Mouse (Mus musculus) MEL (cell line): ENCODE measurements around the gene Pcsk1.

ENCODE experiments used
- CHD1 ChIP-seq: IDR thresholded peaks from 2 replicates; pipeline ENCODE4 v1.6.1; 2012; ENCODE audit warnings: low read depth, mild to moderate bottlenecking, inconsistent platforms, low read length, improper control_type of control experiment
- CTCF ChIP-seq, 3 experiments: IDR thresholded peaks in 2 of 3; conservative IDR thresholded peaks in 1 of 3; 2 replicates each; pipeline ENCODE4 v1.5.1; 2011 to 2012; ENCODE audit warnings: low read length in 3 of 3, low read depth in 2 of 3, mild to moderate bottlenecking in 2 of 3, improper control_type of control experiment in 1 of 3, inconsistent platforms in 1 of 3, mixed read lengths in 1 of 3, moderate library complexity in 1 of 3; ENCODE audit not compliant: control insufficient read depth in 1 of 3, insufficient read depth in 1 of 3, poor library complexity in 1 of 3, severe bottlenecking in 1 of 3
- EP300 ChIP-seq, 2 experiments: IDR thresholded peaks; 2 replicates each; pipeline ENCODE4 v1.6.1; 2011; ENCODE audit warnings: improper control_type of control experiment in 2 of 2, low read length in 2 of 2, low read depth in 1 of 2, mild to moderate bottlenecking in 1 of 2
- MYC ChIP-seq: IDR thresholded peaks from 2 replicates; pipeline ENCODE4 v1.6.1; 2011; ENCODE audit warnings: low read depth, mild to moderate bottlenecking, low read length, improper control_type of control experiment, moderate library complexity
- SMC3 ChIP-seq: IDR thresholded peaks from 2 replicates; pipeline ENCODE4 v1.6.1; 2011; ENCODE audit warnings: low read depth, low read length, improper control_type of control experiment
- TAL1 ChIP-seq: IDR thresholded peaks from 2 replicates; pipeline ENCODE4 v1.6.1; 2012; ENCODE audit warnings: mild to moderate bottlenecking, inconsistent platforms, low read length, moderate library complexity, mixed read lengths

DNA sequence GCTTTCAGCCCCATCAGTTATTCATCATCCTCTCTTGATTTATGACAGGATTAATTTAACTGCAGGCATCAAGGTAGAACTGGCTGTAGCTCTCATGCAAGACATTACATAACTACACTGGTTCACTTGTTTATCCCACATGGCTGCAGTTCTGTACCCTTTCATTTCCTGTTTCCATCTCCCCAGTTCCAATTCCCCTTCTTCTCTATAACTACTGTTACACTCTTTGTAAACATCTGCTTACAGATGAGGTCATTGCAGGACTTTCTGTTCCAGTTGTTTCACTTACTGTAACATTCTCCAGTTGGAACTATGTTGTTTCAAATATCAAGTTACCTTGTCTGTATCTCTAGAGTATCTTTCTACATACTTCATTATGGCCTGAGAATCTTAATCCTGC, 46.2 kb downstream of the Pcsk1 start:
- TF ChIP-seq EP300 (IDR thresholded peaks at IDR 0.05; ENCODE audit: low read depth in 1 of 2, low read length in 2 of 2) = no peak
- no peak for TF ChIP-seq CTCF (IDR thresholded peaks at IDR 0.05 in 2 of 3, conservative IDR thresholded peaks at IDR 0.05 in 1 of 3; ENCODE audit: control insufficient read depth in 1 of 3, insufficient read depth in 1 of 3, low read depth in 2 of 3, low read length in 3 of 3, poor library complexity in 1 of 3, severe bottlenecking in 1 of 3)
- no peak for TF ChIP-seq MYC
- TF ChIP-seq CHD1 = no peak
- TF ChIP-seq TAL1 = no peak
- TF ChIP-seq SMC3 = no peak
